ENCODE assay signal across 9 mouse cellular contexts in the genomic region with DNA sequence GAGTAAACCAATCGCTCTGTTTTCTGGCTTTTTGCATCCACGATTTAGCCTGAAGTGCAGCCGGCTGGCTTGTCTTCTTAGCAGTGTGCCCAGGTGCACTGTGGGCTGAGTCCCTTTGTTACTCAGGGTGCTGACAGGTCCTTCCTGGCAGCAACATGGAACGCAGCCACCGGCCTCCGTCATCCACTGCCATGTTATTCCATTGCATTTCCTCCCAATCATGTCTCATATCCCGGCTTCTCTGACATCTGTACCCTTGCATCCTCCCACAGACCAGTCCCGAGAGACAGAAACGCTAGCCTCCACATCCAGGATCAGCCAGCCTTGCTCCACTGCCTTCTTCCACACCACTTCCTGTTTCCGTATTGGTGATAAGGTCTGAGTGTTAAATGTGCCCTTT.
DNase-seq lines count a peak whose midpoint lies in the region; ATAC-seq lines count a peak whose summit lies in the region.
"Had no signal": no experiment of that assay in that cellular context is flagged by ENCODE, and none has a peak within 500 bp of the region (broad histone marks: within the 10 kb centered on the region; RNA-seq: fewer than 3 reads in every experiment).

No protein-coding gene starts in this region.

- peaks cover 11% of the 10 kb centered on the region; the same call in 1 of the 2 replicates for H3K9me3 ChIP-seq in hindbrain, embryonic 10.5 days
- no peaks in the 10 kb centered on the region for H3K9me3 ChIP-seq in hindbrain, embryonic 16.5 days (ENCODE audit: control insufficient read depth, low read length)
- no peaks in the 10 kb centered on the region for H3K9me3 ChIP-seq in kidney, embryonic 15.5 days (replicated peaks)

- 54% methylated on average over 10 of the region's 10 CpGs for WGBS in hindbrain, embryonic 10.5 days
- 44% methylated on average over 10 of the region's 10 CpGs for whole genome bisulfite sequencing in hindbrain, embryonic 16.5 days
- WGBS in kidney, embryonic 15.5 days: 13% methylated on average over 10 of the region's 10 CpGs

- no peaks in the 10 kb centered on the region for H3K27me3 ChIP-seq in hindbrain, embryonic 10.5 days (ENCODE audit: insufficient read depth, poor library complexity, severe bottlenecking)
- no peaks in the 10 kb centered on the region for H3K27me3 ChIP-seq in hindbrain, embryonic 16.5 days (replicated peaks; ENCODE audit: control insufficient read depth, insufficient read depth, low read length)
- no peaks in the 10 kb centered on the region for H3K27me3 ChIP-seq in kidney, embryonic 15.5 days

- H3K4me2 ChIP-seq in hindbrain, embryonic 16.5 days (ENCODE audit: low read length): no peak overlapping the region
- peak overlapping the region; percentile 36 for H3K4me2 ChIP-seq in kidney, embryonic 15.5 days

- DNase-seq in hindbrain, embryonic 10.5 days (ENCODE audit: low spot score): peak; percentile 35
- peak; percentile 31 for DNase-seq in adrenal gland, postnatal 10 days
- peak; percentile 11 for DNase-seq in heart, adult 8-10 months (ENCODE audit: low spot score)
- no peak for DNase-seq in spleen, adult 18-20 months
- DNase-seq in left cerebral cortex, adult 11 months (ENCODE audit: low spot score): no peak

- no peak overlapping the region for H3K4me3 ChIP-seq in hindbrain, embryonic 10.5 days
- no peak overlapping the region for H3K4me3 ChIP-seq in hindbrain, embryonic 16.5 days (ENCODE audit: low read length)
- H3K4me3 ChIP-seq in kidney, embryonic 15.5 days (replicated peaks): no peak overlapping the region
- H3K4me3 ChIP-seq: erythroblast, embryonic 14.5 days had no signal

- no peak for ATAC-seq in hindbrain, embryonic 16.5 days
- ATAC-seq in kidney, embryonic 15.5 days (replicated peaks; ENCODE audit: low FRiP score): peak; percentile 54; the same call in 1 of the 2 replicates
- ATAC-seq in erythroid progenitor cell, adult 5-6 weeks (replicated peaks; ENCODE audit: low FRiP score, poor library complexity, severe bottlenecking): no peak

- peaks cover 40% of the 10 kb centered on the region for H3K4me1 ChIP-seq in hindbrain, embryonic 10.5 days (replicated peaks)
- peaks cover 2% of the 10 kb centered on the region; the same call in 1 of the 2 replicates for H3K4me1 ChIP-seq in hindbrain, embryonic 16.5 days (ENCODE audit: control insufficient read depth, insufficient read depth, low read depth, low read length)
- peaks cover 29% of the 10 kb centered on the region for H3K4me1 ChIP-seq in kidney, embryonic 15.5 days

- no peaks in the 10 kb centered on the region for H3K36me3 ChIP-seq in hindbrain, embryonic 10.5 days
- H3K36me3 ChIP-seq in hindbrain, embryonic 16.5 days (ENCODE audit: control insufficient read depth, insufficient read depth, low read length): no peaks in the 10 kb centered on the region
- no peaks in the 10 kb centered on the region for H3K36me3 ChIP-seq in kidney, embryonic 15.5 days

- peak overlapping the region; percentile 74 for H3K27ac ChIP-seq in hindbrain, embryonic 10.5 days
- no peak overlapping the region for H3K27ac ChIP-seq in hindbrain, embryonic 16.5 days (ENCODE audit: low read depth, low read length)
- peak overlapping the region; percentile 70 for H3K27ac ChIP-seq in kidney, embryonic 15.5 days

- H3K9ac ChIP-seq in hindbrain, embryonic 16.5 days (ENCODE audit: low read depth, low read length): no peak overlapping the region
- no peak overlapping the region for H3K9ac ChIP-seq in kidney, embryonic 15.5 days

Comparison
In these comparisons a context has a peak if more than half of its experiments do, and no peak if none do; other contexts are left out.
1. DNase-seq: peak in hindbrain, embryonic 10.5 days (single experiment), adrenal gland, postnatal 10 days (single experiment) and heart, adult 8-10 months (single experiment); none in spleen, adult 18-20 months (0 of 2) and left cerebral cortex, adult 11 months (single experiment).